Mouse (Mus musculus) retina, adult 2 months (tissue): ENCODE measurements around the gene Nrxn3.

Source experiments
- DNase-seq: peaks from one replicate; pipeline ENCODE4 v3.0.0-alpha.2; 2012; ENCODE audit warnings: low read depth, low spot score

The Nrxn3 gene

DNA sequence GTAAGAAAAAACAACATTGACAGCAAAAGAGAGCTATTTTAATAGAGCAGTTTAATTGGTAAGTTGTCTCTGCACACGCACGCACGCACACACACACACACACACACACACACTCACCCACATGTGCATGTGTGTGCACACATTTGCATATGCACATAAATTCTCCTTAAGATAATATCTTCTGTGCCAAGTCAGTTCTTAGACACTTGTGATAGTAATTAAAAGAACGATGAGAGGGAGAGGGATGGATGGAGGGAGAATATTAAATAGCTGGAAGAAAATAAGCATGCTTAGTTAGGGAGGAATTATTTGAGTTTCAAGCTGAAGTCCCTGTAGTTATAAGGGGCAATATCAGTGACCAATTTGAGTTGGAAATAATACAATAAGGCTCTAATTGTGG is 203.6 kb downstream of the Nrxn3 start:
- DNase-seq = no peak

DNA sequence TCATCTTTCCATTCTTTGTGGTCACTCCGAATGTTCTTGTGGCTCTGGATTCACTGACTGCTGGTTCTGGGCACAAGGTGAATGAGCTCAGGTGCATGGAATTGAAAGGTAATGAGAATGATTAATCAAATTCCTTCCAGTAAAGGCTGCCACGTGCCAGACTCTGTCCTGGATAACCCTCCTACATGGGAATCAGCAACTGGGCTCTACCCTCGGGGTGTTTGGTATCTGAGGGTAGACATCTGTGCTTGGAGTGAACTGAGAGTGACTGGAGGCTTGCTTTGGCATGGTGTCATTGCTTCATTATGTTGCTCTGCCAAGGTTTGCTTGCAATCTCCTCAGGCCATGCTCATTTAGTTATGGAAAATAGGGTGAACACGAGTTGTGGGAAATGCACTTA is 209.0 kb downstream of the Nrxn3 start:
- DNase-seq = no peak

DNA sequence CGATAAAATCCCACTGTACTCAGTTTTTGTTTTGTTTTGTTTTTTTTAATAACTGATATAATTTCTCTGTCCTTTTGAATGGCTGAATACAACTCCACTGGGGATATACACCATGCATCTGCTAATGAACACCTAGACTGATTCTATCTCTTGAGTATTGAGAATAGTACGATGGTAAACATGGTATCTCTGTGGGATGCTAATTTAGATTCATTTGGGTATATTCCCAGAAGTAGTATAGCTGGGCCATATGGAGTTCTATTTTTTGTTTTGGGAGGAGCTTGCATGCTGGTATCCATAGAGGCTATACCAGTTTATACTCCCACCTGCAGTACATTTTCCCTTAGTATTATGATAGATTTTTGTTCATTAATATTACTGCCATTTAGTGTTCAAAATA is 217.0 kb downstream of the Nrxn3 start:
- no peak for DNase-seq

DNA sequence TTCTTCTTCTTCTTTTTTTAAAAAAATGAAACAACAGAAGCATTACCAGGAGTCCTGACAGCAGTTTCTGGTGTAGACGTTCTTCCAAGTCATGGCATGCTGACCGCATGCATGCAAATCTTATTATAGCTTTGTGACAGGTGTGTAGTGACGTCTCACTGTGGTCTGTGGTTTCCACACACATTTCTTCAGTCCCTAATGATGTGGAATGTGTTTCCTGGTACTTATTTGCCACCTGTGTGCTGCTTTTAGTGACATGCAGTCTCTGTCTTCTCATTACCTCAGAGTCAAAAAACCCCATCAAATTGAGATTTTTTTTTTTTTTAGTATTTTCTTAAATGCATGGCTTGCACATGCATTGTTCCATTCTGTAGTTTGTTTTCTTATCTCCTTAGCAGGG is 222.3 kb downstream of the Nrxn3 start:
- no peak for DNase-seq

DNA sequence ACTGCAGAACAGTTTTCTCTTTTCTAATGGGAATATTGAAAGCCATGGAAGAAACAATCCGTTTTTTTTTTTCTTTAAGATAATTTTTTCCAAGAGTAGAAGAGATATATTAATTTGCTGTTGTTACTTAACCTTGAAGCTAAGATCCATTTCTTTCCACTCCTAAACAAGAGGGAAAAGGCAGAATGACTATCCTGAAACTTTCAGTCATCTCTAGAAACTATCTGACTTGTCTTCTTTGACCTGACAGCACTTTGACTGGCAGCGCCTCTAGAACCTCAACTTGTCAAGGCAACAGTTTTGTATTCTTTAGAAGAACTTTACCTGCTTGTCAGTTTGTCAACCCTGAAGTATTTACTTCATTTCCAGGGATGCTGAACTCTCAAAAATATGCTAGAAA is 227.2 kb downstream of the Nrxn3 start:
- no peak for DNase-seq

DNA sequence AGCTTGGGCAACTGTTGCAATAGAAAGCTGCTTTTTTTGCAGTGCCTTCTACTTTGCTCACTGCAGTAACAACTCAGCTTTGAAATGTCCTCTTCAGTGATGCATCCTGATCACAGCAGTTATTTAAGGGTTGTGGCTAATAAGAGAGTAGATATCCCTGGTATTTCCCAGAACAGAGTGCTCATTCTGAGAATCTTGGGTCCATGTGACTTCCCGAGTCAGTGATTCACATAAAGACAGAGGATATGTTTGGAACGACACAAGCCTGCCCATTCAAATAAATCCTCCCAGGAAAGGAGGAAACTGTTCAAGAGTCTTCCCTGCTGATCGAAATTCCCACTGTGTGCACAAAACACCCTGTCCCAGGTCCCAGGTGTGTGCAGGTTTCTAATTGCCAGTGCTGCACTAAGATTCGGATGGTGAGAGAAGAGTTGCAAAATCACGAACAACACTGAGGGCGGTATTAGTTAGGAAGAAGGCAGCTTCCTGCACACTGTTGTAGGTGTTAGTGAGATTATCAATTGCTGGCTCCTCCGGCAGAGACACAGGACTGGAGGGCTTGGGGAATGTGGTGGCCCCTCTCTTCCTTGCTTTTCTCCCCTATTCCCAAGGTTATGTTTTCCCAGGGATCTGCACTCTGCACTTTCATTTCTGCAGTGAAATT is 230.4 kb downstream of the Nrxn3 start:
- no peak for DNase-seq

DNA sequence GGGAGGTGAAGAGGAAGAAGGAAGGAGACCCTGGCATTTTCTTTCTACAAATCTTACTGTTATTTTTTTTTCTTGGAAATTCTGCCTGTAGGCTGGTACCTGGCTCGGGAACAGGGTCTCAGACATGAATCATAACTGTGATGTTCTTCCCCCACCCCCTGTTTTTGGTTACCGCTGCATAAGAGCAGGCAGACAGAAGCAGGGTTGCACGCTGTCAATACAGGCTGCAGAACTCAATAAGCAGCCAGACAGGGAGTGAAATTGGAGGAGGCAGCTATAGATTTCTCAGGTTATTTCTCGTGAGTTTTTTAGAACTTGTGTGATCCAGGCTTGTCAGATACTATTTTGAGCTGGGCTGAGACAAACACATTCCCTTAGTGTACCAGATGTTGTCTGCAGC is 231.1 kb downstream of the Nrxn3 start:
- DNase-seq = no peak

DNA sequence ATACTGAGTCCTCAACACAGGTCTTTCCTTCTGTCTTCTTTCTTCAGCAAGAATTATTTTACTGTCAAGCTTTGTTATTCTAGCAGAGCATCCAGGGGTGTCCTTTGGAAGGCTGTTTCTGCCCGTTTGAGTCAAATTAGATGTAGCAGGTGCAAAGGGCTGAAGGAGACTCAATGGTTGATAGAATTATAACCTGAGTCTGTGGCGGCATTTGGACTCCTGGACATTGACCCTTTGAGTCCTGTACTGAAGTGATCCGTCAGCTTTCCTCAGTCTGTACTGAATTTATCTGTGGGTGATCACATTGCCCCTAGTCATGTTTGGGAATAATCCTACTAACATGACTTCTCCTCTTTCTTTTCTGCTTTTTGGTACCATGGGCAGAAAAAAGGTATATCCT is 234.8 kb downstream of the Nrxn3 start:
- DNase-seq = no peak

DNA sequence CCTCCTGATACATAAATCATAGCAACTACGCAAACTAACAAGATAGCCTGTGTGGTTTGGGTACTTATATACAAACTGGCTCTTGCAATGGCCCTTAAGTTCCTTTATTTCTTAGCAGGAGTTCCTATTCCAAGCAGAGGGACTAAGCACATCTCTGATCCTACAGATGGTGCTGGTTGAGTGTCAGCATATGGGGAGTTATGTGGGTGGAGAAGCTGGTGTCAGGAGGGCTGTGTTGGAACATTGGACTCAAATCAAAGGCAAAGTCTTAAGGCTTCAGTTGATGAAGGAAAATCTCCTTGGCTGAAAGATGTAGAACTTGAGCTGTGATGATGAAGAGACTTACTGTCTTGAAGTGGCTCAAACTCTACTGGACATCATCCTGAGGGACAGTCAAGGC is 238.1 kb downstream of the Nrxn3 start:
- no peak for DNase-seq

DNA sequence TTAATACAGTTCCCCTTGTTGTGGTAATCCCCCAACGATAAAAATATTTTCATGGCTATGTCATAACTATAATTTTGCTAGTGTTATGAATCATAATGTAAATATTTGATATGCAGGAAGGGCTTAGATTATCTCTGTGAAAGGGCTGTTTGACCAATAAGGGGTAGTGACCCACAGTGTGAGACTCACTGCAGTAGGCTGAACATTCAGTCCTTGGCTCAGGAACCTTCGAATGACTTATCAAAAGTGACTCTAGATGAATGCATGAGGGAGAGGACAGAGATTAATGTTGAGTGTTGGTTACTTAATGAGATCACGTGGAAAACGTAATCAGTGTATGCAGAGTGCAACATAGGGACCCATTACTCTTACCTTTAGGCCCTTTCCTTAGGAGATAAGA is 243.7 kb downstream of the Nrxn3 start:
- no peak for DNase-seq

DNA sequence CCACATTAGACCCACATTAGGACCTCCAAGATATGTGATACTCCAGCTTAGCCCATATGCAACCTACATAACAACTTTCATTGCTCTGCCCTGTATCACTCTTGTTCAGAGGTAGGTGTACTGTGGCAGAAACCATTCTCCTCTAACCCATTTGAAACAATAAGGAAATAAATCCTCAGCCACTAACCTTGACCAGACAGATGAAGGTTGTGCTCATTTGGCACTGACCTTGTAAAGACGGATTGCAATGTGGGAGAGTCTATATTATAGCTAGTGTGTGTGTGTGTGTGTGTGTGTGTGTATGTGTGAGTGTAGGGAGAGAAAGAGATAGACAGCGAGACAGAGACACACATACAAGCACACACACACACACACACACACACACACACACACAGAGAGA is 253.9 kb downstream of the Nrxn3 start:
- no peak for DNase-seq

DNA sequence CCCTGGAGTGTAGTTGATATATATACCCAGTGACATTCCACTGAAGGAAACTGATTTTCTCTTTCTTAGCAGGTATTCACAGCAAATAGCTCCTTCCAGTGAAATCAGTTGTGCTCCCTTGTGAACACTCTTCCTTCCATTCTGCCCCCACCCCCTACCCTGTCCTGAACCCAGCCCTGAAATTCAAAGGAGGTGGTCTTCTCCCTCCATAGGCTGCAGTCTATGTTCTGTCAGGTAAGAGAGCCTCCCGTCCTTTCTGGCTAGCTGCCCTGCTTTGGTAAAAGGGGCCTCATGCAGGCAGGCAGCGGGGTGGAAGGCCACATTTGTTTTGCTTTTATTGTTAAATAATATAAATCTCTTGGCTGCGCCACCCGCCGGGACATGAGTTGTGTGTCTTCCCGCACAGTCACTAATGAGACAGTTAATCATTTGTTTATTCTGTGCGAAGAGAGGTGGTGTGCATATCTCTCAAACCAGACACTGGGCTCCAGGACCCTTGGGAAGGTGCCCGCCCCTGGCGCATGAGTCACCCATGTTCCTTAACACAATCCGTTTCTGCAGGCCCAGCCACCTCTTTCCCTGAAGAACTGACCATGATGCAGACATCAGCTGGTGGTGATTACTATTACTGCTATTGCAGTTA is 261.1 kb downstream of the Nrxn3 start:
- DNase-seq = no peak

DNA sequence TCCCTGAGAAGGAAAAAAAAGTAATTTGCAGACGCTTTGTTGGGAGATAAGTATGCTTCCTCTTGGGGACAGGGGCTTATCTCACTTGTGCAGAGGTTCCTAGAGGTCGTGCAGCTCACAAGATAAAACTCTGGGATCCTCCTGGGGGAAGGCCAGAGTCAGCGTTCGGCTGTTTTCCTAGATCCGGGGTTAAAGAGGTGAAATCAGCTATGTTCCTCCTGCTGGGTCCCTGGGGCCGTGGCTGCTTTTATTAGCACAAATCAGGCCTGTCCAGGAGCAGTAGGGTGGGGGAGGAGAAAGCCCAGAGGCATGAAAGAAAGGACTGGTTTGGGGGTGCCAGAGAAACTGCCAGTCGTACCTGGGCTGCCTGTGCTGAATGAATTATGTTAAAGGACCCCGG is 261.7 kb downstream of the Nrxn3 start:
- no peak for DNase-seq

DNA sequence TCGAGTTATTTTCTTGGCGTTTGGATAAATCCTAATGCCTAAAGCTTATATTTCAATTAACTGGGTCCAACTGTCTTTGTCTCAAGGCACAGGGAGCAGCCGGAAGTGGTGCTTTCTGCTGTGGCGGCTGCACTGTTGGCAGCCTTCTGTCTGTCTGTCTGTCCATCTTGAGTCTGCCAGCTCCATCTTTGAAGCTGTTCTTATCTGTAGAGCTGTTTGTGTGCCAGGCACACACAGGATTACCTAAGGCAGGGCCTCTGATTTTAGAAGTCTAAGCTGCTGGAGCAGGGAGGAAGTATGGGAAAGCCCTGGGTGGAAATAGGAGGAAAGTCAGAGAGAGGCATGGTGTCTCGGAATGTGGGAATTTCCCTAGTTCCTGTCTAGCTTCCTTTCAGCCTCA is 262.1 kb downstream of the Nrxn3 start:
- DNase-seq = no peak

DNA sequence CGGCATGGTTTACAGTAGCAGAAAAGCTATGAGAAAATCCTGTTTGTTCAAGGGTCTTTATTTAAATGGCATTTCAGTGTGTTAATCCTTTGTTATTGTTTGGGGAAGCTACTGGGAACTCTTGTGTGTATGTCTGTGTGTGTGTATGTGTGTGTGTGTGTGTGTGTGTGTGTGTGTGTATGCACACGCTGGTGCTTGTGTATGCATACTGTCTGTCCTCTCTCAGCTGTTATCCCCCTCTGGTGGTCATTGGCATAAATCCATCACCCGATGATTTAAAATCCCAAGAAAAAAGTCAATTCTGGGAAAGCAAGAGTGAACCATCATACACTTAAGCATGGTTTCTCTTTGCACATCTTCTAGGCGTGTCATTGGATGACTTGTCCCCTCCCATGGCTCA is 264.4 kb downstream of the Nrxn3 start:
- no peak for DNase-seq

DNA sequence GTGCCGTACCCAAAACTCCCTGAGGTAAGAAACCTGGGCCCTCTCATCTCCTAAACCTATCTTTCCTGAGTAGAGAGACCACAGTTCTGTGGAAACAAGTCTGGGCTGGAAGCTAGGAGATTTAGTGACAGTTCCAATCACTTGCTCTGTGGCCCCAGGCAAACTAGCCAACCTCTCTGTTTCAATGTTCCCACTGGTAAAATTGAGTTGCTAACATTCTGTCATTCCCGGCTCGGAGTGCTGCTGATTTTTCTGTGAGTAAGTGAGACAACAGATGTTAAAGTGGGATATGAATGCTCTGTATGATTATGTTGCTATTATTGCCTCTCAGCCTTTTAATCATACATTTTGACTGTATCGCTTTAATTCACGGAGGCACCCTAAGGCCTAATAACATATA is 268.1 kb downstream of the Nrxn3 start:
- no peak for DNase-seq

DNA sequence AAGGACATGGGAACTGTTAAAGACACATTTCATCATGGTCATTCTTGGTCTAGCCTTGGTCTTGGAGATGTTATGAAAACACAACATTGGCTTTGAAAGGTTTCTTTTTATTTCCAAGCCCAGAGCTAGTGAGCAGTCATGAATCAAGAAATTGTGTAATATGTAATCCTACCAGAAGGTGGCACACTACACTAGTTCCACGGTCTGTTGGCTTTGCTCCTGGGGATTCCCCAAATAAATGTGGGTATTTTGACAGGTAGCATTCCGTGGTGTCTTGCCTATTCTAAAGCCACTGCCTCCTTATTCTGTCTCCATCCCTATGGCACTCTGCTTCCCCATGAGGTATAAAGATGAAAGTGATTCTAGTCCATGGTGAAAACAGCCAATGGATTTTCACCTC is 269.5 kb downstream of the Nrxn3 start:
- DNase-seq = peak; percentile 44

DNA sequence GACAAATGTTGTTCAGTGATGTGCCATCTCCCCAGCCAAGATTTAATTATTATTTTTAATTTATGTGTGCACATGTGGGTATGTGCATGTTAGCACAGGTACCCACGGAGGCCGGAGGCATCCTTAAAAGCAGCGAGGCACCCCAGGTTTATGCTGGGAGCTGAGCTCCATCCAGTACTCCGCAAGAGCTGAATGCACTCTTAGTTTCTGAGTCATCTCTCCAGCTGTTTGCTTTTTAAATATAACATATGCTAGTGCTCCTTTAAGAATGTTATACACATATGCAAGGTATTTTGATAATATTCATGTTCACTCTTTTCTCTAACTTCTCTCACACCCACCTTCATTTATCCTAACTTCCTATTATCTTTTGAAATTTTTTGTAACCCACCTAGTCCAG is 271.1 kb downstream of the Nrxn3 start:
- DNase-seq = no peak

DNA sequence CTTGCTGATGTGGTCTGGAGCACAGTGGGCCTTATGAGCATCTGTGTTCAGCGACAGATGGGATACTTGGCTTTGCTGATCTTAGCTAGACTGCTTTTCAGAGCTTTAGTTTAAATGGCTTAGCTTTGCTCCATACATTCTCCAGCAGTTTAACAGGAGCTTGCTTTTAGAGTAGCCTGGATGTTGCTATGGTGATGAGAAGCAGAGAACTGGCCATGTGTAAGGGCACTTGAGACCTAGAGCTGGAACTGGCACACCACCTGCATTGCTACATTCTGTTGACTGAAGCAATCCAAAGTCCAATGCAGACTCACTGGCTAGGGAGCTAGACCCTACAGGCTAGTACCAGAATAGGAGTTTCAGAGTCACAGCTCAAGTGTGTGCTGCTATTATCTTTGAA is 293.8 kb downstream of the Nrxn3 start:
- no peak for DNase-seq

DNA sequence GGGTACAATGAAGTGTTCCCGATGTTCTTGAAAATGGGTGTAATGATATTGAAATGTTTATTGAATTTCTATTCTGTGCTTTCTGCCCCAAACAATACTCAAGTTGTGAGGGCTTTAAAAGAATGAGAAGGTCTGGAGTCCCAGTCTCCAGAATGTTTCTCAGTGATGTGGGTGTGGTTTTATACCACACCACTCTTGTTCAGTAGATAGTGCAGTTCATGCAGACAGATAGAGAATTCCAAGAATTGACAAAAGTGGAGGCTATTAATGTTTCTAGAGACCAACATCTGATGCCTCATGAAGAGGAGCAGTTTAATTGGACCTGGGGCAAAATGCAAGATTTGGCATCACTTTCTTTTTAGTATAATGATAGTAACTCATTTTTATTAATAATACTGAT is 302.5 kb downstream of the Nrxn3 start:
- no peak for DNase-seq

DNA sequence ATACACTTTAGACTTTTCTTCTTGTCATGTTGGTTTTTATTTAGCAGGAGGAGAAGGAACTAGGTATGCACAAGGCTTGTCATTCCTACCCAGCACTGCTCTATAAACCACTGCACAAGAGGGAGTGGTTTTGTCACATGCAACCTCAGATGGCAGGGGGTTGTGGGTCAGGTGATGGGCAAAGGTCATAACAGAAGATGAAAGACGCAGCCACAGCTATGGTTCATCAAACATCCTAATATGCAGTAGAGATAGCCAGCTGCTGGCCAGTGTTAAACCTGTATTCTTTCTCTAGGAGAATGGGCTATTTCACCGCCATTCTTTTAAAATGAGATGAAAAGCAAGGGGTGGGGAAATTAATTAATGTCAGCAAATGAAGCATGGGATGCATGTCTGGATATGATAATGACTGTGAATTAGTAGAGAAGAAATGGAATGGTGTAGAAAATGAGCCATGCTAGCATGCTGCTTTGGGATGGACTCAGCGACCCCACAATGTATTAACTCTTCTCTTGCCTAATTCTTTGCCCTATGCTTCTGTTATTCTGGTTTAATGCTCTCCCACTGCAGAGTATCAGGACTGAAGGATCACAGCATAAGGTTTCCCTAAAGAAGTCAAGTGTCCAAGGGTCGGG is 313.4 kb downstream of the Nrxn3 start:
- no peak for DNase-seq

DNA sequence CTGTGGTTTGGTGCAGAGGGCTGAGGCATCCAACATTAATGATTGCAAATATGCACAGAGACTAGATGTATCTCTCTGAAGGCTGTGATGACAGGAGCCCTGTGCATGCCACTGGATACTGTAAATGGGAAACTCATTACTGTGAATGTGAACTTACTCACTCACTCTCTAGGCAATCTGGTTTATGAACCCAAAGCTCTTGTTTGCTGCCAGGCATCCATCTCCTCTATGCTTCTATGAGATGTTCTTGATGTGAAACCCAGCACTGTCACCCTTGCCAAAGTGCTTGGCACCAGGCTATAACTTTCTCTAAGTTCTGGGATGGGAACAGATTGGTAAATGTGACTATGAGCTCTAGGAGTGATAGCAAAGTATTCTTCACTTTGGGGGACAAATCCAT is 317.5 kb downstream of the Nrxn3 start:
- DNase-seq = no peak

DNA sequence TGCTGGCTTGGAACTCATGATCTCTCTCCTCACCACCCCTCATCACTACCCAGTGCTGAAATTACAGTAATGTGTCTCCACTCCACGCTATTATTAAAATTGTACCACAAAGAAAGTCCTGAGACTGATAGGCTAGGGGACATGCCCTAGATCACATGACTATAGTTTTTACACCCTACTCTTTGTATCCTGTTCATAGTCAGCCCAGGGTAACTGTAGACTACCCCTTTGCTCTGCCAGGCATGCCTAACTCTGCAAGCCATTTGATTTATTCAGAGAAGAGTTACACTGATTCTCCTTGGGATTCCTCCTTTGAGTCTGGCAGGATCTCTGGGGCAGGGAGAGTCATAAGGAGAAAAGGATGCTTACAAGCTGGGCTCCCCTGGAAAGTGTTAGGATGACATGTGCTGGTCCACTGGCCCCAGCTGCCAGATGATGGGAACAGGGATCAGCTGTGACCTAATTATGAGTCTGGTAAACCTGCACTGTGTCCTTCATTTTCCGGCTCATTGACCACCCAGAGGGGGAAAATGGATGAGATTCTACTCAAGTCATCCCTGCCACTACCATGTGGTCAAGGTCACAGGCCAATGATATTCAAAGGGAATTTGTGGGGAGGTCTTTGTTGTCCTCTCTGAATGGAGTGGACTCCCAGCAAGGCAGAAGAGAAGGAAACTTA is 318.9 kb downstream of the Nrxn3 start:
- peak; percentile 20 for DNase-seq
